Mouse (Mus musculus) cortical plate, adult 2 months (tissue): ENCODE measurements around the gene Kcnma1.

Experiments used
- CTCF ChIP-seq: fragments of 200-500 bp; IDR thresholded peaks from 2 replicates; pipeline ENCODE4 v1.5.1; 2011; ENCODE audit warnings: mild to moderate bottlenecking, control low read depth, low read length; ENCODE audit not compliant: insufficient read depth; ENCODE audit errors: extremely low read depth
- POLR2A ChIP-seq: fragments of 200-500 bp; IDR thresholded peaks from 2 replicates; pipeline ENCODE4 v1.6.1; 2011; ENCODE audit warnings: mild to moderate bottlenecking, low read length, control low read depth; ENCODE audit not compliant: insufficient read depth; ENCODE audit errors: extremely low read depth

DNA sequence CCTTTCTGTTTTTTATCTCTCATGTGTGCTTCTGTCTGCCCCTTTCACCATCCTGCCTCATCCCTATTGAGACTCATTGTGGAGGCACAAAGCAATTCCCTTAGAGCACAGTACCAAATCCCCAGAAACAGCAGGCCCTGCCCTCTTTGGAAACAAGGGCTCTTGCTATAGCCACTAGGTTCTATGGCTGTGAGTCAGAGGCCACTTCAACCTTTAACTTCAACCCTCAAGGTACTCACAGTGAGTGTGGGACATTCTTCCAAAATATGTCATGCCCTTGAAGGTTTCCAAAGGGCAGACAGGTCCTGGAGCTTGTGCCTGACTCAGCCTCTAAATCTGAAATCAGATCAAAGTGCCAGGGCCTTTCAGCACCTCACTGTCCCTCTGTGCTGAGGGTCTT, 272.8 kb downstream of the Kcnma1 start:
- TF ChIP-seq CTCF: no peak
- no peak for TF ChIP-seq POLR2A
